Mouse (Mus musculus) limb, embryonic 14.5 days (tissue): Measurements from ENCODE around the gene Elmo3. TPM values are rescaled to one million over a fixed set of nuclear protein-coding genes. Genes with fewer than 3 reads are reported as not detected.

Source experiments
- ATAC-seq: fragments of 200-750 bp; cut with Nextera tagmentation; 2 replicates; pipeline ENCODE4 v1.8.0; 2017; ENCODE audit warnings: low read depth, moderate number of reproducible peaks, moderate TSS enrichment; ENCODE audit not compliant: low FRiP score
- DNase-seq: peaks from one replicate; pipeline ENCODE4 v3.0.0-alpha.2; 2015; ENCODE audit warnings: low spot score
- H3K27ac ChIP-seq: fragments of 300-500 bp; sonication (generic); replicated peaks from 2 replicates; pipeline ENCODE4 v1.5.1; 2014; ENCODE audit warnings: low read depth, mild to moderate bottlenecking, low read length, moderate library complexity, mixed read lengths
- H3K27me3 ChIP-seq: fragments of 300-500 bp; sonication (generic); 2 replicates; pipeline ENCODE4 v1.6.1; 2014; ENCODE audit warnings: low read length, mixed read lengths; ENCODE audit not compliant: control insufficient read depth, insufficient read depth
- H3K36me3 ChIP-seq: fragments of 300-500 bp; sonication (generic); 2 replicates; pipeline ENCODE4 v1.6.1; 2014; ENCODE audit warnings: mild to moderate bottlenecking, low read length, moderate library complexity, mixed read lengths; ENCODE audit not compliant: control insufficient read depth, insufficient read depth
- H3K4me1 ChIP-seq: fragments of 300-500 bp; sonication (generic); 2 replicates; pipeline ENCODE4 v1.6.1; 2014; ENCODE audit warnings: antibody characterized with exemption, low read length, mixed read lengths; ENCODE audit not compliant: control insufficient read depth, insufficient read depth
- H3K4me2 ChIP-seq: fragments of 300-500 bp; sonication (generic); replicated peaks from 2 replicates; pipeline ENCODE4 v1.6.1; 2014; ENCODE audit warnings: low read depth, mild to moderate bottlenecking, low read length, moderate library complexity; ENCODE audit not compliant: severe bottlenecking
- H3K4me3 ChIP-seq: fragments of 300-500 bp; sonication (generic); replicated peaks from 2 replicates; pipeline ENCODE4 v1.5.1; 2014; ENCODE audit warnings: low read length
- H3K9ac ChIP-seq: fragments of 300-500 bp; sonication (generic); 2 replicates; pipeline ENCODE4 v1.6.1; 2014; ENCODE audit warnings: mild to moderate bottlenecking, low read depth, low read length, moderate library complexity; ENCODE audit not compliant: severe bottlenecking
- H3K9me3 ChIP-seq: fragments of 300-500 bp; sonication (generic); 2 replicates; pipeline ENCODE4 v1.6.1; 2016; ENCODE audit warnings: low read length; ENCODE audit not compliant: control insufficient read depth
- POLR2A ChIP-seq: fragments of 200-500 bp; IDR thresholded peaks from 2 replicates; pipeline ENCODE4 v1.8.0; 2012; ENCODE audit warnings: inconsistent platforms, mild to moderate bottlenecking, moderate library complexity, borderline replicate concordance; ENCODE audit not compliant: insufficient read depth, insufficient read length; ENCODE audit errors: extremely low read depth
- WGBS: fragments of 180-500 bp; shearing (Covaris S2); extraction: QIAGEN DNeasy Blood & Tissue Kit; methylation state at CpG from one replicate; pipeline ENCODE4 v1.1.7; 2014; 5-methylcytosine and 5-hydroxymethylcytosine counted together
- polyA plus RNA-seq, 2 experiments: library from polyadenylated mRNA; depleted of rRNA in 1 of 2; stranded (reverse) in 1 of 2; unstranded in 1 of 2; fragments of >200 nt; fragmentation: Nextera tagmentation in 1 of 2; extraction: Ambion mirVana in 1 of 2; gene quantifications; 2 replicates each; pipeline versions ENCODE4 v1.2.1 to v1.2.3; 2012 to 2014

Elmo3 gene
- polyA plus RNA-seq, 2 experiments, result 7.3 to 8.8 TPM

GRCm38 (mm10) chr8:105292471-105292870, 12.9 kb upstream of the Elmo3 start:
- DNase-seq, result no peak
- Histone ChIP-seq H3K4me1 (peaks cover 24% of the 10 kb centered on the region), H3K9ac (no peak overlapping the region), H3K4me3 (no peak overlapping the region), H3K27ac (no peak overlapping the region), H3K4me2 (no peak overlapping the region), H3K36me3 (no peaks in the 10 kb centered on the region), H3K9me3 (no peaks in the 10 kb centered on the region), H3K27me3 (peaks cover 12% of the 10 kb centered on the region)
- no peak for ATAC-seq
- 81% methylated on average over 5 of the region's 7 CpGs for WGBS
- no peak for TF ChIP-seq POLR2A

- Histone ChIP-seq H3K4me2 (no peak overlapping the region), H3K36me3 (no peaks in the 10 kb centered on the region), H3K9ac (no peak overlapping the region), H3K27ac (no peak overlapping the region), H3K27me3 (peaks cover 12% of the 10 kb centered on the region), H3K4me3 (no peak overlapping the region), H3K4me1 (peaks cover 26% of the 10 kb centered on the region), H3K9me3 (no peaks in the 10 kb centered on the region)
- ATAC-seq (no peak), DNase-seq (no peak)
- TF ChIP-seq POLR2A, result no peak
- 65% methylated on average over 11 of the region's 19 CpGs for WGBS
These were observed 12.0 kb upstream of the Elmo3 start for GRCm38 (mm10) chr8:105293405-105293804.

DNA sequence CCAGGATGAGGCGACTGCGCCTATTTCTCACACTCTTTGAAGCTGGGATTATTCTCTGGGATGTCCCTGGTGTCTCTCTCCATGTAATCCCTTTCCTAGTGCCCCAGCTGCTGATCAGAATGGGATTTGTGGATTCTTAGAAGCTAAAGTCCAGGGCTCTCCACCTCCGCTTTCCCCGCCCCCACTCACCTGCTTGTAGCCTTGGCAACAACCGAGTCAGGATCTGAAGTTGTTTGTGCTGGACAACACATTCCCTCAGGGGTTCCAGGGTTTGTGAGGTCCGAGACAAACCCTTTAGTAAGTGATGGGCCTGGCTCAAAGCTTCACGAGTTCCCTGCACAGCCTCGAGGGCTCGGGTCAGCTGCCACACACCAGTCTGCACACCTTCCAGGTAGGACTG, 10.6 kb upstream of the Elmo3 start:
- Histone ChIP-seq H3K36me3 (peaks cover 9% of the 10 kb centered on the region), H3K27ac (no peak overlapping the region), H3K27me3 (peaks cover 11% of the 10 kb centered on the region), H3K4me1 (peaks cover 26% of the 10 kb centered on the region), H3K9me3 (no peaks in the 10 kb centered on the region), H3K4me2 (no peak overlapping the region), H3K4me3 (no peak overlapping the region), H3K9ac (no peak overlapping the region)
- no peak for DNase-seq
- no peak for ATAC-seq
- TF ChIP-seq POLR2A, result no peak
- WGBS, result 70% methylated on average over 9 of the region's 9 CpGs

DNA sequence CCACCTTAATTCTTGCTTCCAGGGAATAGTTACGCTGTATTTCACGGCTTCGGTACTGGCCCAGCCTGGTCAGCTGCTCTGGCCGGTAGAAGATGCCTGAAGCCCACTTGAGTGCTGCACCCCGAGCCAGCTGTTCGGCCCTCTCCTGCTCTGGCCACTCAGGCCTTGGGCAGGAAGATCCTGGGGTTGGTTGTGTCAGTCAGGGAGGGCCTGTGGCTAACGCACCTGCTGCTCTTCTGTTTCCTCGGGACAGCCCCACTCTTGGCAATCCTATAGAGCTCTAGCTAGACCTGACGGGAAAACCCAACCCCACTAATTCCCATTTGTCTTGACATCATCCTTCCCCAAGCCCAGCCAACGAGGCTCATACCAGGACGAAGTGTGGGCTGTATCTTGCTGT, 10.1 kb upstream of the Elmo3 start:
- Histone ChIP-seq H3K9me3 (no peaks in the 10 kb centered on the region), H3K27ac (no peak overlapping the region), H3K9ac (no peak overlapping the region), H3K4me1 (peaks cover 21% of the 10 kb centered on the region), H3K36me3 (peaks cover 14% of the 10 kb centered on the region), H3K4me3 (no peak overlapping the region), H3K4me2 (no peak overlapping the region), H3K27me3 (peaks cover 6% of the 10 kb centered on the region)
- ATAC-seq (no peak), DNase-seq (no peak)
- WGBS, result 62% methylated on average over 11 of the region's 11 CpGs
- no peak for TF ChIP-seq POLR2A

DNA sequence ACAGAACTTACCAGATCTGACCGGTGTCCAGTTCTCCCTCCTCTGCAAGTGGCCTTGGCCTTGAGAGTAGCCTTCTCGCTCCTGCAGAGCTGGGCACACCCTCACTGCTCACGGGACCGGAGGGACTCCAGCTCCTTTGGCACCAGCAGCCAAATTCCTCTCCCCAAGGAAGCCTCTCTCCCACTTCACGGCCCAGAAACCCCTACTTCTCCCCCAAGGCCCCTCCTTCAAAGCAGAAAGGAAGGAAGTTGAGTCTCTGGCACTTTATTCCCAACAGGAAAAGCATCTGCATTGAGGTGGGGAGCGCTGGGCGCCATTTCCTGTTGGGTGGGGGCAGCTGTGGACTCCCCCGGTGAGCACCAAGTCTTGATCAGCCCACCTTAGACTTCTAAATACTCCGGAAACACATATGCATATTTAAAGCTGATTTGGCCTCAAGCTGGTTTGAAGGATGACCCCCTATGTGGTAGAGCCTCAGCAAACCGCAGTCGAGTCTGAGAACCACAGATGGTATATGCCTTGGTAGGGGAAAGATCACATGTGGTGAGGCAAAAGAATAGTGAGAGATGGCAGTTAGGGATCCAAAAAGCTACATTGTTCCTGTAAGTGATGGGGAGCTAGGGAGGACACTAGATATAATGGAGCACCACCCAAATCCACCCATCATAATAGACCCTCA, 9.4 kb upstream of the Elmo3 start, which contains the start of gene Exoc3l:
TSS of gene Exoc3l (minus strand) at position 207 of the 679 bp plus-strand sequence.
- H3K36me3 ChIP-seq, result peaks cover 21% of the 10 kb centered on the region
- H3K4me3 ChIP-seq, result peak within 1 kb of the TSS; percentile 91
- peaks cover 15% of the 10 kb centered on the region for H3K4me1 ChIP-seq
- ATAC-seq (no peak), DNase-seq (no peak)
- H3K4me2 ChIP-seq, result peak within 1 kb of the TSS; percentile 91
- H3K27me3 ChIP-seq, result no peaks in the 10 kb centered on the region
- 0 out of 2 replicates have a peak within 1 kb of the TSS, but pooled peaks have one; percentile 83 for H3K9ac ChIP-seq
- H3K9me3 ChIP-seq, result no peaks in the 10 kb centered on the region
- TF ChIP-seq POLR2A, result no peak
- WGBS, result 61% methylated on average over 11 of the region's 11 CpGs
- no peak within 1 kb of the TSS for H3K27ac ChIP-seq
